Mouse (Mus musculus) neural tube, embryonic 10.5 days (tissue): ENCODE results near the gene Dcps.
A peak's percentile ranks its signal among the peaks of the same experiment; 100 is the strongest.

Experiments
- DNase-seq: peaks from one replicate; pipeline ENCODE4 v3.0.0-alpha.2; 2017; ENCODE audit warnings: low spot score; ENCODE audit errors: extremely low spot score

Gene Dcps

DNA sequence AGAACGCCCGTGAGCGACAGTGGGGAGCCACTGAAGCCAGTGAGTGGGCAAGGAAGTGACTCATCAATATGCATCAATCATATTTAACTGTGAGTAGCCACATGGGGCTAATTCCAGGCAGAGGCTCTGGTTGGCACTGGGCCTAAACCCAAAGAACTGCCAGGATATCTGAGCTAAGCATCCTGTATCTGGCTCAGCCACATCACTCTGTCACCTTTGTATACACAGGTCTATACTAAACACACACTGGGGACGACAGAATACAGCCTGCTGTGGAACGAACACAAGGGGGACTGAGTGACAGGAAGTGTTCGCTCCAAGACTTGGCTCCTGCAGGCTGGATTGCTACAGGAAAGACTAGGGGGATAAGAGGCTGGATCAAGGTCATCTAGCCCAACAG is 40.3 kb downstream of the Dcps start:
- no peak for DNase-seq

DNA sequence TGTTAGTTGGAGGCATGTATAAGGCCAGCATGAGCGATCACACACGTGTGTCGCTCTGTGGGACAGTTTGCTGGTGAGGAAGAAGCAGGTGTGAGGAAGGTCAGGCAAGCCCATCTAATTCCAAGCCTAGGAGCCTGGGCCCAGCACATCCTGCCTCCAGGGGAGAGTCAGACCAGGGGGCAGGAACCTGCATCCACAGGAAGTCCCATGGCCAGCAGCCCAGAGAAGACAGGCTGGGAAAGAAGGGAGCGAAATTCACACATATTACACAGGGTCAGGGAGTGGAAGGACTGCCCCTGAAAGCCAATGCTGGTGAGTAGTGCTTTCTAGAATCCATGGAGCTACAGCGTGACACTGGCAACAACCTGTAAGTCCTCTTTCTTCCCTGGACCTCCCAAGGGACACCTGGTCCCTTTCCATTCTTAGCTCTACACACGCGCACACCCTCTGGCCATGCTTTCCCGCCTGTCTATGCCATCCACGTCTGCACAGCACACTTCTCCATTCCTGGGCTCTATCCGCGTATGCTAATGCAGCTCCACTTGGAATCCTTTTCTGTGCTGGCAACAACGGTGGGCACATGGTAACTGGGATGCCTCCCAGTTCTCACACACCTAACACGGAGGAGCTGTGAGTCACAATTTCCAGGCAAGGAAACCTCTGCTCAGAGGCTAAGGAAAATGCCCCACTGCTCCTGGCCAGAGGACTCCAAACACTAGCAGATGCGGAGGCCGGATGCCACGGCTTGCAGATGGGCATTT is 44.0 kb downstream of the Dcps start:
- no peak for DNase-seq

DNA sequence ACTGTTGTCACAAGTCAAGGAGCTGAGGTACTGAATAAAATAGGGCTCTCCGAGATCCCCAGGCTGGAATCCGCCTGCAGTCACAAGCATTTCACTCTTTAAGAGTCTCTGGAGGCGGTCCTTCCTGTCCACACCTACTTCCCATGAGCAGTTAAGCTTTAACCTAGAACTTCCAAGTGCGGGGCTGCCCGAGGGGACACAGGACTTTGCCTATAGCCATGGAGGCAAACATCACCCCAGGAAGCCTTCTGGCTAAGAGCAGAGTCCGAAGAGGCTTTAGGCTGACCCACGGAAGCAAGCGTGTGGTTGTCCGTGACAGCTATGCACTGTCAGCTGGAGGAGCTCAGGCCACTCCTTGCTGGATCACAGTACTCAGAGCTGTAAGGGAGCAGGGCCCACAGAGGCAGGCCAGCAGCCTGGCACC is 46.9 kb downstream of the Dcps start:
- DNase-seq, result no peak

DNA sequence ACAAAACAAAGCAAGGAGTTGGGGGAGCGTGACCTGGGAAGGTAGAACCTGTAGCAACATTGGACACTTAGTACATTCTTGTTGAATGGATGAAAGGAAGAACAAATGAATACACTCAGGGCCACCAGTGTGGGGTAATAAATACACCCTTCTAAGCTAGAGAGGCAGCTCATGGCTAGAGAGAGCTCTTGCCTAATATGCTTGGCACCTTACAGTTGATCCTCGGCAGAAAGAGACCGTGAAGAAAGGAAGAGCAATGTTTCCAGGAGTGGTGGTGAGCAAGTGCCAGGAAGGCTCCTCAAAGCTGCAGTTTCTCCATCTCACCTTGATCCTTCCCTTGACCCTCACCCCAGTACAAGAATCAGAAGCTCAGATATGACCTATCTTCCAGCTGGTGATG is 47.3 kb downstream of the Dcps start:
- no peak for DNase-seq

DNA sequence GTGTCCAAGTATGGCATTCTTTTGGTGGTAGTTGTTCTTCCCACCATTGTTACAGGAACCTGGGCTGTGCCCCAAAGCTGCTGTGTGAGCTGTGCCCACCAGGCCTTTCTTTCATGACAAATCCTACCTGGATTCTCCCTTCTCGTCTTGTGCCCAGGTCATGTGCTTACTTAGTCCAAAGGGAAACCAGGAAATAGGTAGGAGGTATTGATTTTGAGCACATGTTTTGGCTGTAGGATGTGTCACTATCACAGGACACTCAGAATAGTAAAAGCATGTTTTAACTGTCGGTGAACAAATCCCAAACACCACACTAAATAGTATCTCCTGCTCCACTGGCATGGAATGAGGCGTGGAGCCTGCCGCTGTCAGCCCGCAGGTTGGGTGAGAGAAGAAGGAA is 48.3 kb downstream of the Dcps start:
- no peak for DNase-seq

DNA sequence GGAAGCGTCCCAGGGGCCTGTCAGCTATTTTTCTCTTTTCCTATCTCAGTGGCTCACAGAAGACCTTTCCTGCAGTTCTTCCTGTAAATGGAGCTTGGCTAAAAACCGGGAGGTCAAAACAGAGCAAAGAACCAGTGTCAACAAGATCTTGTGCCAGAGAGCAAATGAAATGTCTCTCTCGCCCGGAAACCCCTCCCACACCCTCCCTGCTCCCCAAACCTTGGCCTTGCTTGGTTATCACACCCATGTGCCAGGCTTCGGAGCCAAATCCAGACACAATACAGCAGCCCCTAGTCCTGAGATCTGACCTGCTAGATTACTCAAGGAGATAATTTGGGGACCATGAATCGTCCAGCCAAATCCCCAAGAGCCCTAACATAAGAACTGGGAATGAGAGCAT is 48.7 kb downstream of the Dcps start:
- no peak for DNase-seq

DNA sequence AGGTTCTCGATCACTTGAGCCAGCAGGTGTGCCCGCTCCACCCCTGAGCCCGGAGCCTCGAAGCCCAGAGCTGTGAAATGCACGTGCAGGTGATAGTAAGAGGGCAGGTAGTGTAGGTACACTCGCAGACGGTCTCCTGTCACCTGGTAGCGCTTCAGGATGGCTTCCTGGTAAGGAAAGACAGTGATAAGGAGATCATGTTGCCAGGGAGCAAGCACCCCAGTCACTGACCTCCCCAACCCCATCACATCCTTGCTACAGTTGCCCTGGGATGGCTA is 51.2 kb downstream of the Dcps start:
- no peak for DNase-seq

DNA sequence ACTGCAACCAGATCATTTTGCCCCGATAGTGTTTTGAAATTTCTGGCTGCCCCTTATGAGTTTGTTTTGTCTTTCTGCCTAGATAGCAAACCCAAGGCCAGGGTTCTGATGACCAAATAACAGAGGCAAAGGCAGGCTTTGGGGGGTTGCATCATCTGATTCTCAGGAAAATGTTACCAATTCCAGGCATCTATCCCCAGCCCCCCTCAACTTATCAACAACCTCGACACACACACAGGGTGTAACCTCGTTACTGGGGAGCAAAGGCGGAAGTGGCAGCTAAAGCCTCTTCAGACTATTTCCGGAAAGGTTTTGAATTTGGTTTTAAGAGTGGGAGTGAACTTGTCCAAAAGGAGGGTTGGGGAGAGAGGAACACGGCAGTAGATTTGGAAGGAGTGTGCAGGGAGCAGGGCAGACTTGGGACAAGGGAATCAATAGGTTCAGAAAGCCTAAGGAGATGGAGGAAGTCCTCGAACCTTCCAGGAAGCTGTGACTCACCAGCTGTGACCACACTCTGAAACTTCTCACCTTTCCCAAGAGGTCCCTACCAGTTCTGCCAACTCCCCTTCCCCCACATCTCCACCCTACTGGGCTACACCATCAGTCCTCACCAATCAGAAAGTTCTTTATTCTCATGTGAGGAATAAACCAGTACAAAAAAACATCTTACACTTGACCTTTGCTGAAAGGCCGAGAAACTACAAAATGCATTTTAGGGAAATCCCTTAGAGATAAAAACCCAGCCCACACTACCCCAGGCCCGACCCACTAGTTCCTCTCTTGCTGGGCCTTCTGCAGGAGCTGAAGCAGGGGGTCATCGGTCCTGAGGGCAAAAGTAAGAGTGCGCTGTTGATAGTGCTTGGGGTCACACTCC is 51.8 kb downstream of the Dcps start:
- DNase-seq, result no peak

DNA sequence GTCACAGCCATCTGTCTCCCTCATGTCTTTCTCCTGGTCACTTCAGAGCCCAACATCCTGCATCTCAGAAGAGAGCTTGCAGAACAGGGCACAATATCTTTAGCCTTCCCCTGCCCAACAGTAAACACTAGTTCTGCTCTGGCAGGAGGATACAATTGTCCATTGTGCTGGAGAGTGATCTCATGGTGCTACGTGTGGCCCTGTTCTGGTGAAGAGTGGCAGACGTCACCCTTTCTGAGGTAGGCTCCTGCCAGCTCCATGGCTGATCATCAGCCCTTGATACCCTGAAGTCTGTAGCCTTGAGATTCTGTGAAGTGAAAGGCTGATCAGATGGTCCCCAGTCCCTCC is 52.4 kb downstream of the Dcps start:
- no peak for DNase-seq

DNA sequence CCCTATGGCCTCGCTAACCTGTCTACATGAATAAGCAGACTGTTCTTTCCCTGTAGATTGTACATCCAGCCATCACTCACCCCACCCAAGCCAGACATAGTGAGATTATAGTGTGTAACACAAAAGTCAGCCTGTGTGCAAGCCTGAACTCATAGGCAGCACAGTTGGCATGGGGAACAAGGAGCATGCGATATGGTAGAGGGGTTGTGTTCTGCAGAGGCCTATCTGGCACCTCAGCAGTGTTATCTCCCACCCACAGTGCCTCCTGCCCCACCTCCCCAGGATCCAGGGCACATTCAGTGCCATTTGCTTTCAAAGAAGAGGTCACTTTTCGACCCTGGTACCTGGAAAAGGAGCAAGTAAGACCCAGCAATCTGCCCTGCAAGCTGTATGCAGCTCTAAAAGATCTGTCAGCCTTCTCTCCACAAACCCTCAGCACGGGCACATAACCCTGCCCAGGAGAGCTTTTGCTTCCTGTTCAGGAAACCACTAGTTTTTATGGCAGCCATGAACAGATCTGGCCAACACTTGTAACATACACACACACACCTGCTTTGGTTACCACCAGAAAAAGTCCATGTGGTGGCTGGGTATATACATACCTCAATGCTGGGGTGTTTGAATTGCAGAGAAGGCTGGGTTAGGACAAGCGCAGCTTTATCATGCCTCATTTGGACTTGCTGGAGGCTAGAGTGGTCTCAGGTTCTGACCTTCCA is 53.2 kb downstream of the Dcps start:
- no peak for DNase-seq

DNA sequence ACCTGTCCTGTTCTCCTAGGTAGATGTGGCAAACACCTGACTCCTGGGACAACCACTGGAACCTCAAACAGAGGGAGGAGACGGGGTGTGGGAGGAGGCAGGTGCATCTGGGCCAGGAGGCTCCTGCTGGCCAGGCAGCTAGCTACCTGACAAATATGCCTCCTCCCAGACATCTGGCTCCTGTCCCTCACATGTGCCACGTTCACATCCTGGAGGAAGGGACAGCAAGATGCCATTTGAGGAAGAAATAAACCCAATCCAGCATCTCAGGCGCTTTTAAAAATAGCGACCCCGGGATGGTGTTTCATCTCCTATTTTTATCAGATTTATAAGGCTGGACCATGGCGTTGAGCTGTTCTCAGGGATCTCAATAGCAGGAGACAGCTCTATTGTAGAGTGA is 56.7 kb downstream of the Dcps start, which contains the start of gene St3gal4:
Gene St3gal4 (minus strand): TSS at position 101 of the 400 bp plus-strand sequence.
- no peak for DNase-seq

DNA sequence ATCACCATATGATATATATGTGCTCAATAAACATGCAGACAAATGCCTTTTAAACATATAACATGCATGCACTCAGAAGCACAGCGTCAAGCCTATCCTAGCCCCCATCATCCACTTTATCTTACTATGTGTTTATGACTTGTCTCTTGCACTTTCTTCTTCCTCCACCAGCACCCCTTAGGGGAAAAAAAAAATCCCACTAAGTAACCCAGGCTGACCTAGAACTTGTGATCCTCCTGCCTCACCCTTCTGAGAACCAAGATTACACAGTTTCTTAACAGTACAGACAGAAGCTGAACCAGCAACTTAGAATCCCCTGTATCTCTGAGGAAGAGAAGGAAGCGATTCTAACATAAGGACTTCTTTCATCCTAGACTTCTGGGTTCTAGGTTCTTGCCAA is 57.3 kb downstream of the Dcps start:
- DNase-seq, result no peak

DNA sequence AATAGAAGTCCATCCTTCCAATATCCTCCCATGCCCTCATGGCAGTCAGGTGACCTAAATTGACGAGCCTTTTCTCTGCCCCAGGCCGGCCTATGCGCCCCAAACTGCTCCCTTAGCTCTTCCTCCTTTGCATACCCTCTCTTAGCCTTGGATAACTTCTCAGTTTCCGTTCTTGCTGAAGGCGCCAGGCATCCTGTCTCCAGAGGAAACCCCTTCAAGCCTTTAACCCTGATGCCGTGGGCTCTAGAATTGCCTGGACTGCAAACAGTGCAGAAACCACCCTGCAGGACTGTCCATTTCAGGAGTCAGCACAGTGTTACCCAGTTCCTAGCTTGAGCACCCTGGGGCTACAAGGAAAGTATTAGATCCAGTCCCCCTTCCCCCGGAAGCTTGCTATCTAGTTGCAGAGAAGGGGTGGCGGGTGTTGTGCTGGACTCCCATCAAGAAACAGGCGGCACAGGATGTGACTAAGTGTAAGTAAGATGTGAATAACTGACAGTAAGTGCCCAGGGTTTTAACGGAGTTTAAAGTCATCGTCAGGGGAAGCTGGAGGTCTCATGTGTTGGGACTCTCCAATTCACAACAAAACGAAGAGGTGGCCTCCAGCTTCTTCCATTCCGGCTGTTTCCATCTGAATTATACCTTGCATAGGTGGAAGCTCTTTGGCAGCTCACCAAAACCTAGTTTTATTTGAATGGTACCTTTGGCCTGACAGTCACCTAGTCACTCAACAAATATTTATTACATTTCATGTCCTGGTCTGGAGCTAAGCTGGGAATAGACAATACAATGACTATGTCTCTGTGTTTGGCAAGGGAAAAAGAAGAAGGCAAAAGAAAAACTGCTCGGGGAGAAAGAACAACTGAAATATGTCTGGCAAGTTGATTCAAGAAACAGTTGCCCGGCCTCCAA is 58.2 kb downstream of the Dcps start:
- DNase-seq, result peak; percentile 53

DNA sequence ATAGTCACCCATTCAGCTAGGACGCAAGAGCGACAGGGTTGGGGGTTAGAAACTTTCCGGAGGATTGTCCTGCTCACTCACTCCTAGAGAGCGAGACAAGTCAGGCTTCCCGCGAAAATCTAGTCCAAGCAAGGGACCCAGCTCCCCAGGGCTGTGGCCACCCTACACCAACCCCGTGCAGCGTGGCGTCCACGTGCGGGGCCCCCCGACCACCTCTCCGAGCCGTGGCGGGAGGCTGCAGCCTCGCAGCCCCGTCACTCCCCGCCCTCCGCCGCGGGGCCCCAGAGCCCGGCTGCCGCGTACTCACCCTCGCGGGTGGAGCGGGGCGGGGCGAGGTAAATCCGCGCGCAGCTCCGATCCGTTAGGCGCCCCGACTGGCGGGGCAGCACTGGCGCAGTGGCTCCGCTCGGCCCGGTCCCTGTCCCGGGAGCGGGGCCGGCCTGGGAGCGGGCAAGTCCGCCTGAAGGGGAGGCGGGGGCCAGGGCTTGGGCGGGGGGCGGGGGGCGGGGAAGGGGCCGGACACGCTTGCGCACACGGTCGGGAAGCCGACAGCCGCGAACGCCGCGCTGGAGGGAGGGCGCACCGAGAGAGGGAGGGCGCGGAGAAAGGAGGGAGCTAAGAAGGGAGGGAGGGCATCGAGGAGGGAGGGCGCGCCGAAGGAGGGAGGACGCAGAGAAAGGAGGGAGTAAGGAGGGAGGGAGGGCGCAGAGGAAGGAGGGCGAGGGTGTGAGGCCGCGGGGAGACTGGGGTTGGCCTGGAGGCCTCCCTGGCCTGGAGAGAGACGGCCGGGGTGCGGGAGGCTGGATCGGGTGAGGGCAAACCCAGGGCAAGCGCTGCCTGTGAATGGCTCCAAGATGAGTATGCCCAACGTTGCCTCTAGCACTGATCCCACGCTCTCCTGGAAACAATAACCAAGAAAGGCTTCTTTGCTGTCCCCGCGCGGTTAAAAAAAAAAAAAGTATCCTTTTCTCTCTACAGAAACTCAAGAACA is 59.2 kb downstream of the Dcps start:
- peak; percentile 87 for DNase-seq

DNA sequence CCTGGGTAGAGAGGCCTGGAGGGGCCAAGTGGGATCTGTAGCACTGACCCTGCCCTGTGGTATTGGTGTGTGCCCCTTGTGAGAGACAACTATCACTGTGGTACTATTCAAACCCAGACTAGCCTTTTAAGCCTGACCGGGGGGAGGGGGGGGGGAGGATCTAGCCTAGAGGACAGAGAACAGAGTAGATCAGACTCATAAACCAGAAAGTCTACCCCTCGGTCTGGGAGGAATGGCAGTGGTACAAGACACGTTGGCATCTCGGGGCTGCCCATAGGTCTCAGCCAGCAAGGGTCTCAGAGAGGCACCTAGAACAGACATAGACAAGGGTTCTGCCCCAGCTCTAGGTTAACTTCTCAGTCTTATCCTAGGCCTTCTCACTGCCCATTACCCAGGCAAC is 60.1 kb downstream of the Dcps start:
- DNase-seq, result peak; percentile 20

DNA sequence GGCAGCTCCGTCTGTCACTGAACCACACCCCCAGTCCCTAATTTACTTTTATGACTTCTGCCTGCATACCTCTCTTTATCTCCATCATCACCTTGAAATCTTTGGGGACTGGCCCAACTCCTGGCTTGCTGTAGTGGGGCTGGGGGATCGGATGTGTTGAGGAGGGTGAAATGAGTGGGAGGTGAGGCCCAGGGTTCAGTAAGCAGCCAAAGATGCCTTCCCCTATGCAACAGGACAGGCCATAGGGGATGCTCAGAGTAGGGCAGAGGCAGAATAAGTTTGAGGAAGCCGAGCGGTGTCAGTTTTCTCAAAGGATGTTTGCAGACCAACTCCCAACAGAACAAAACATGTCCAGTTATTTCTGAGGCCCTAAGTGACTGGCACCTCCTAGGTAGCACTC is 60.6 kb downstream of the Dcps start:
- no peak for DNase-seq

DNA sequence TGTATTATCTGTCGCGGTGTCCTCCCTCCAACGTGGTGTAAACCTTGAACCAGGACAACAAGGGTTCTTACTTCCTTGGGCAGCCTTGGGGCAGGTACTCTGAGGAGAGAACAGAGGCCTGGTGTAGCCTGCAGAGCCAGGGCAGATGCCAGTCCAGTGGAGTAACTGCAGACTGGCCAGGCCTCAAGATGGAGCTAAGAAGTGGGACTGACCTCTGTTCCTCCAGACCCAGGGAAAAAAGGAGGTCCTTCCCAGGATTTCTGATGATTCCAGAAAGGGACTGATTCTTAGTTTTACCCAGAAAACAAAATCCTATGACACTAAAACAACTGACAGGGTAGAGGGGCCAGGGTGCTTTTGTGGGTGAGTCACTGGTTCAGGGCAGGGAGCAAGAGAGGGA is 61.6 kb downstream of the Dcps start:
- no peak for DNase-seq

DNA sequence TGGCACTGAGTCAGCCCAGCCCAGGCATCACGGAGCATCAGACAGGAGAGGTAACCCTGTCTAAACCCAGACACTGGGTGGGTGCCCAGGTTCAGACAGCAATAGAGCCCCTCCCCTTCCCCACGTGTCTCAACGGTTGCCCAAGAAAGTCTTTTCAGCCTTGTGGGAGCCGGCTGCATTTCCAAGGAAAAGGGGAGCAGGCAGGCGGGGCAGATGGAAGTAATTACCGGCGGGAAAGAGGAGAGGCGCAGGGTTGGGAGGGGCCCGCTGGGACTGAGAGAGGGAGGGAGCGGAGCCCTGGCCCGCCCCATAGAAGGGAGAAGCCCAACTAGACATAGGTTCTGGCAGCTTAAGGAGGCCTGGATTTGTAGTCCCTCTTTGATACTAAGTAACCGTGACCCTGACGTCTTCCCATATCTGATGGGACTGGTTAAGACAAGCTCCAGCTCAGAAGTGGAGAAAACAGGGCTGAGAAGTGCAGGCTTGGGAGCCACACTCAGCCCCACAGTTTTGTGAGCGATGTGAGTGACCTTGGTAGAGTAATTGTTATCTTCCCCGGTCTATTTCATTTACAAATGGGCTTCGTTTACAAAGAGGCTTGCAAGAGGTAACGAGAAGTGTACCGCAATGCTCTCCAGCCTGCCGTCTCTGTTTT is 63.8 kb downstream of the Dcps start:
- peak; percentile 73 for DNase-seq

DNA sequence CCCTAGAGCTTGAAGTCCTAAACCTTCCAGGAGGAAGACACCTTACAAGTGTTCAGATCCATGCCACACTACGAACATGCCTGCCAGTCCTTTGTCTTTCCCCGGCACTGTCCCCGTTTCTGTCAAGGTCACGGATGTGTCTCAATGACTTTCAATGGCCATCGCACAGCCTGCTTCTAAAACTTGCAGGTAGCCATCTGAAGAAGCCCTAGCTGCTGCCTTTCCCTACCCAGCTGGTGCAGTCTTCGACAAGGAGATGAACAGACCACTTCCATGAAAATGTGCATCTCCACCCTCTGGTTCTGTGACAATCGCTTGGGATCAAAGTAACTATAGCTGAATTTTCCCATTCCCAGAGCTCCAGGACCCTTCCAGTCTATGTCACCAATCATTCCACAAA is 64.4 kb downstream of the Dcps start:
- no peak for DNase-seq

DNA sequence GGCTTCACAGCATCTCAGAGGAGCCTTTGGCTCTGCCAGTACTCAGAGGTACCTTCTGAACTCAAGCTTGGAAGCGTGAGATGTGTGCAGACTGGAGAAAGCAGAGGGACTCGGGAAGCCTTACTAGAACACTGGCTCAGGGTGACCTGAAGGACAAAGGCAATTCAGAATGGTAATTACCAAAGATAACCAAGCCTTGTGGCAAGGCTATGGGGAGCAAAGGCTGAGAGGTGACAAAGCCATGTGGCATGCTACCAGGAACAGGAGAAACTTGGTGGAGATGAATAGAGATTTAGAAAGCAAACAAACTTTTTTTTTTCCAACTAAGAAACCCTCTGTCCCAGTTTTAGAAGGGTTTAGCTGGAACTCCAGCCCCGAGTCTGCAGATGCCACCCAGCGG is 65.3 kb downstream of the Dcps start:
- DNase-seq, result no peak
